Comparison of ENCODE assay signal across 11 mouse cellular contexts in the genomic region with DNA sequence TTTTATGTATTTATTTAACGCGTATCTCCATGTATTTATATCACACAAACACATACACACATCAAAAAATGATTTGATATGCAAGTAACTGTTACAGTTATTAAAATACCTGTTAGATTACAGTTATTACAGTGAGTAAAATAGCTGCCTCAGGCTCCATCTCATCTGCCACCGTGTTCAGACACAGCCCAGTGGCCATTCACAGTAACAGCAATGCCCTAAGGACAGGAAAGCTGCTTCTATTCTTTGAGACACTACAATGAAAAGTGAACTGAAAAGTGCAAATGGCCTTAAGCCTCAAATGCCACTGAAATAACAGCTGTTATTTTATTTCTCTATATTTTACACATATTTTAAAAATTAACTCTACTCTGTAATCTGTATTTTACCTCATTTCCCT. TPM values are rescaled to one million over a fixed set of nuclear protein-coding genes. Genes with fewer than 3 reads are reported as not detected.
DNase-seq lines count a peak whose midpoint lies in the region; ATAC-seq and TF ChIP-seq lines count a peak whose summit lies in the region.
"Had no signal": no experiment of that assay in that cellular context is flagged by ENCODE, and none has a peak within 500 bp of the region (broad histone marks: within the 10 kb centered on the region; RNA-seq: fewer than 3 reads in every experiment).

No protein-coding gene starts in this region.

- H3K9me3 ChIP-seq in intestine, postnatal 0 days (ENCODE audit: control insufficient read depth) = no peaks in the 10 kb centered on the region
- H3K9me3 ChIP-seq in intestine, embryonic 16.5 days (ENCODE audit: control insufficient read depth, low read length) = no peaks in the 10 kb centered on the region
- H3K9me3 ChIP-seq: hindbrain, embryonic 13.5 days; kidney, embryonic 15.5 days had no signal

- H3K4me1 ChIP-seq in intestine, postnatal 0 days (replicated peaks; ENCODE audit: control insufficient read depth, insufficient read depth, low read length) = no peaks in the 10 kb centered on the region
- H3K4me1 ChIP-seq in intestine, embryonic 16.5 days (ENCODE audit: control insufficient read depth, insufficient read depth, low read length) = no peaks in the 10 kb centered on the region
- H3K4me1 ChIP-seq: hindbrain, embryonic 13.5 days; kidney, embryonic 15.5 days had no signal

- H3K9ac ChIP-seq in intestine, postnatal 0 days (ENCODE audit: low read depth, low read length) = no peak overlapping the region
- H3K9ac ChIP-seq in intestine, embryonic 16.5 days (ENCODE audit: low read depth, low read length) = no peak overlapping the region
- H3K9ac ChIP-seq: hindbrain, embryonic 13.5 days; kidney, embryonic 15.5 days had no signal

- H3K4me3 ChIP-seq in intestine, postnatal 0 days (ENCODE audit: low read depth, low read length) = no peak overlapping the region
- no peak overlapping the region for H3K4me3 ChIP-seq in intestine, embryonic 16.5 days (ENCODE audit: low read length)
- H3K4me3 ChIP-seq: hindbrain, embryonic 13.5 days; kidney, embryonic 15.5 days had no signal

- peaks cover 41% of the 10 kb centered on the region for H3K36me3 ChIP-seq in intestine, postnatal 0 days (ENCODE audit: control insufficient read depth, insufficient read depth)
- H3K36me3 ChIP-seq in intestine, embryonic 16.5 days (ENCODE audit: control insufficient read depth, insufficient read depth, low read length) = peaks cover 5% of the 10 kb centered on the region

- no peaks in the 10 kb centered on the region for H3K27me3 ChIP-seq in intestine, postnatal 0 days (replicated peaks; ENCODE audit: control insufficient read depth, insufficient read depth, low read length)
- H3K27me3 ChIP-seq in intestine, embryonic 16.5 days (replicated peaks; ENCODE audit: control insufficient read depth, insufficient read depth, low read length) = no peaks in the 10 kb centered on the region
- H3K27me3 ChIP-seq: hindbrain, embryonic 13.5 days; kidney, embryonic 15.5 days had no signal

- 90% methylated on average over 3 of the region's 3 CpGs for WGBS in intestine, postnatal 0 days
- WGBS in intestine, embryonic 16.5 days = 92% methylated on average over 3 of the region's 3 CpGs

- peak; percentile 68 for TF ChIP-seq CTCF in intestine, postnatal 0 days (IDR thresholded peaks at IDR 0.05; ENCODE audit: low read depth)

- ATAC-seq in intestine, postnatal 0 days = no peak
- ATAC-seq in intestine, embryonic 16.5 days = no peak
- peak; percentile 71; the same call in 1 of the 2 replicates for ATAC-seq in common myeloid progenitor, adult 5-6 weeks (replicated peaks; ENCODE audit: low read depth, poor library complexity, severe bottlenecking)

- no peak overlapping the region for H3K4me2 ChIP-seq in intestine, postnatal 0 days (replicated peaks; ENCODE audit: low read depth)
- no peak overlapping the region for H3K4me2 ChIP-seq in intestine, embryonic 16.5 days (ENCODE audit: low read depth, low read length)
- H3K4me2 ChIP-seq: hindbrain, embryonic 13.5 days; kidney, embryonic 15.5 days had no signal

- no peak overlapping the region for H3K27ac ChIP-seq in intestine, postnatal 0 days (ENCODE audit: low read depth, low read length)
- H3K27ac ChIP-seq in intestine, embryonic 16.5 days (ENCODE audit: low read length) = no peak overlapping the region
- H3K27ac ChIP-seq: hindbrain, embryonic 13.5 days; kidney, embryonic 15.5 days had no signal

- peak; percentile 4 for DNase-seq in retina, postnatal 1 day
- no peak for DNase-seq in retina, embryonic 14.5 days (ENCODE audit: low spot score)
- DNase-seq in ovary, postnatal 14 days (ENCODE audit: low spot score) = no peak
- DNase-seq in gastrocnemius, adult 18-20 months (ENCODE audit: low spot score) = no peak
- DNase-seq: liver; thymus, postnatal 25 days had no signal

RNA-seq across cellular contexts. Expression of gene Fam208b, which starts 20.1 kb away (rescaled TPM):
- 4.8 and 5.0 TPM in 2 replicates for polyA plus RNA-seq in intestine, postnatal 0 days (2015; fragmentation: Nextera tagmentation; extraction: Ambion mirVana)
- 7.2 and 7.3 TPM in 2 replicates for polyA plus RNA-seq in intestine, embryonic 16.5 days (2015; fragmentation: Nextera tagmentation; extraction: Ambion mirVana)
- total RNA-seq in common myeloid progenitor, adult 5-6 weeks (2017) = 46.4 and 46.9 TPM in 2 replicates
- 1 to 10 TPM; 8.4 to 8.6 TPM for total RNA-seq in gastrocnemius, adult 18-20 months (2021)

RNA-seq across cellular contexts. Expression of gene Asb13, which starts 43.0 kb away (rescaled TPM):
- polyA plus RNA-seq in intestine, postnatal 0 days (2015; fragmentation: Nextera tagmentation; extraction: Ambion mirVana) = 3.4 and 4.2 TPM in 2 replicates
- 6.8 and 6.9 TPM in 2 replicates for polyA plus RNA-seq in intestine, embryonic 16.5 days (2015; fragmentation: Nextera tagmentation; extraction: Ambion mirVana)
- total RNA-seq in common myeloid progenitor, adult 5-6 weeks (2017) = 4.8 and 6.0 TPM in 2 replicates
- 10 to 100 TPM; 13.5 to 13.6 TPM for total RNA-seq in gastrocnemius, adult 18-20 months (2021)

RNA-seq across cellular contexts. Expression of gene Gdi2, which starts 52.9 kb away (rescaled TPM):
- 450 and 460 TPM in 2 replicates for polyA plus RNA-seq in intestine, postnatal 0 days (2015; fragmentation: Nextera tagmentation; extraction: Ambion mirVana)
- polyA plus RNA-seq in intestine, embryonic 16.5 days (2015; fragmentation: Nextera tagmentation; extraction: Ambion mirVana) = 446 and 447 TPM in 2 replicates
- 466 and 530 TPM in 2 replicates for total RNA-seq in common myeloid progenitor, adult 5-6 weeks (2017)
- 100 to 1,000 TPM; 137 to 141 TPM for total RNA-seq in gastrocnemius, adult 18-20 months (2021)
